Mouse (Mus musculus) layer of hippocampus, postnatal 10 days (tissue): ENCODE data around the gene Ttc28. TPM values are rescaled to one million over a fixed set of nuclear protein-coding genes. Genes with fewer than 3 reads are reported as not detected.

Experiments used
- DNase-seq, 2 experiments: peaks; one replicate each; pipeline ENCODE4 v3.0.0; 2021; ENCODE audit warnings: low spot score in 2 of 2
- microRNA-seq, 2 experiments: library from miRNA; unstranded; fragments of <30 nt; microRNA quantifications; one replicate each; pipeline ENCODE4 v1.2.0; 2021
- total RNA-seq, 2 experiments: library from RNA; stranded (reverse); gene quantifications; 2 replicates each; pipeline ENCODE4 v1.2.3; 2021

Gene Ttc28
- total RNA-seq, 2 experiments from 2014 or later: 29.6 to 32.7 TPM

DNA sequence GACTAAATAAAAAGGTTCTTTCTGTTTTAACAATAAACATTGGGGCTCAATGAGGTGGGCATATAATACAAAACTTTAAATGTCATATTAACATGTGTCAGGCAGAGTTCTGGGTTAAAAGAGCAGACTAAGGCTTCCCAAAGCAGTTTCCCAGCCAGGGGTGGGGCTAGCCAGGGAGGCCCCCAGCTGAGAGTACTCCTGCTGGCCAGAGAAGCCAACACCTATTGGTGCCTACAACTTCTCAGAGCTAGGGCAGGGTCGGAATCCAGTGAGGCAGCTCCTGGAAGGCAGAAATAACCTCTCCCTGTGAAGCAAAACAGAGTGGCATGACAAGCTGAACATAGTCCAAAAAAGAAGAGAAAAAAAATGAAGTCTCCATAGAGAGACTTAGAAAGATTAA, 439.3 kb downstream of the Ttc28 start:
- DNase-seq: no peak

DNA sequence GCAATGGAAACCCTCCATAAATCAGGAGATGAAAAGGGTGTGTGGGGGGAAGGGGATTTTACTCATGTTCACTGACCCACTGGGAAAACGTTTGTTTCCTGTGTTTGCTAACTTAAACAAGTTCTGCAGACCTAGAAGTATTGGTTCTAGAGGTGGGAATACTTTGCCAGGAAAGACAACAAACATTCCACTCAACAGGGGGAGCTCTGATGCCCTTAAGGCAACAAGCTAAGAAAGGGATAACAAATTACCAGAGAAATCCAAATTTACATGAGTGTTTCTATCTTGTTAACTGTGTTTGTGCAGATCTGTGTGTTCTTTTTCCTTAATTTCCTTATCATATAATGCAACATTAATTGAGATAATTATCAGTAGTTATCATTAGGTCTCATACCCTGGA, 446.2 kb downstream of the Ttc28 start:
- no peak for DNase-seq

DNA sequence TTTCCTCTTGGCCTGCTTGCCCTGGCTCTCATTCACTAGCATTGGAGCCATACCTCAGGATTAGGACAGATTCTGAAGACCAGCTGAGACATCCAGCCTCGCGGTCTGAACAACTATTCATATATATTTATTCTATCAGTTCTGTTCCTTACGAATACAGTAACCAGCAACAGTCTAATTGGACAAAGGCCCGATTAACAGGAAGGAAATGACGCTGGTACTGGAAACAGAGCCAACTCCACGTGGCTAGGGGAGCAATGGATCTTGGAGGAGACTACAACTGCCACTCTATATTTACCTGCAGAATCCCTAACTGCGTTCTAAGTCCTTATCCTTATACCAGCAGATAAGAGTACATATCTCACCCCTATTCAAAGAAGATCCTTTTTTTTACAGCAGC, 447.8 kb downstream of the Ttc28 start:
- DNase-seq: no peak

DNA sequence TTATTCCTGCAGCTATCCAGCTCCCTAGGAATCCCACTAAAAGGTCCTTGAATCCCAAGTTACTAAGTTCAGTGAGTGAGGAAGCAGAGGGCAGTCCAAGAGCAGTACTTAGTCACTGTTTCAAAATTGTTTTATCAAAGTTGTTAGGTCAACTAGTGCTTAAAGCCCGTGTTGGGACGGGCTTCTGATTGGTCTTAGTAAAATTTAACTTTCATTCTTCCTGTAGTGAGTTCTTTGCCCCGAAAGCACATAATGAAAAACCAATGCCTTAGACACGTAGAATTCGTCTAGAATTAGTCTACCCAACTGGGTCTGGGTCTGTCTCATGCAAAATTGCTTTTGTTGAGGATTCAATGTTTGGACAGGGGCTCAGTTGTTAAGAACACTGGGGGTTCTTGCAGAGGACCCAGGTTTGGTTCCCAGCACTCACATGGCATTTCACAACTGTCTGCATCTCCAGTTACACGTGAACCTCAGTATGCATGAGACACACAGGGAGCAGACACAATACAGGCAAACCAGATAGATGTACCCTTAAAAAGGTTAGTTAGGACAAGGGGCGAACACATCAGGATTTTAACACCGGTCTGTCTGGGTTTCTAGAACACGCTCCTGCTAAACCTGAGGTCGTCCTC, 450.3 kb downstream of the Ttc28 start:
- DNase-seq: no peak

- DNase-seq: peak; percentile 98 to 99
These were observed 451.0 kb downstream of the Ttc28 start, which contains the start of gene Pitpnb for GRCm38 (mm10) chr5:111330417-111331098. Gene Pitpnb (plus strand): TSS chr5:111330763.

- DNase-seq: no peak
These were observed 451.5 kb downstream of the Ttc28 start for GRCm38 (mm10) chr5:111331099-111331435.

GRCm38 (mm10) chr5:111335939-111336691, 456.5 kb downstream of the Ttc28 start:
- no peak for DNase-seq

Small RNA genes within 50 kb of the gene (microRNA-seq; reads per million reads assigned to microRNA genes)
- gene Mir701: 32.5 to 49.4 reads per million in 2 experiments

Other genes starting within 250 kb of the Ttc28 start
- gene Noc4l, start 226.4 kb upstream of the Ttc28 start, total RNA-seq: 10 to 100 TPM; 35.3 to 40.7 TPM
- gene Ddx51, start 226.4 kb upstream of the Ttc28 start, total RNA-seq: 10 to 100 TPM; 24.9 to 32.0 TPM
- gene Ep400, start 109.1 kb upstream of the Ttc28 start, total RNA-seq: 10 to 100 TPM; 72.4 to 91.5 TPM
- 10 to 100 TPM; 17.6 to 18.3 TPM for gene Pus1, start 99.1 kb upstream of the Ttc28 start, total RNA-seq
- gene Ulk1, start 69.7 kb upstream of the Ttc28 start, total RNA-seq: 10 to 100 TPM; 66.7 to 73.7 TPM
- 1 to 10 TPM; 8.9 to 9.6 TPM for gene Hscb, start 40.0 kb upstream of the Ttc28 start, total RNA-seq
- gene Chek2, start 39.8 kb upstream of the Ttc28 start, total RNA-seq: 1 to 10 TPM; 2.6 to 3.5 TPM